Mouse (Mus musculus) spleen, postnatal 4 days (tissue): ENCODE results near the gene Kcnq1.
A peak's percentile ranks its signal among the peaks of the same experiment; 100 is the strongest.

ENCODE experiments used
- DNase-seq, 2 experiments: peaks; one replicate each; pipeline ENCODE4 v3.0.0; 2022; ENCODE audit warnings: low spot score in 2 of 2

Gene Kcnq1

DNA sequence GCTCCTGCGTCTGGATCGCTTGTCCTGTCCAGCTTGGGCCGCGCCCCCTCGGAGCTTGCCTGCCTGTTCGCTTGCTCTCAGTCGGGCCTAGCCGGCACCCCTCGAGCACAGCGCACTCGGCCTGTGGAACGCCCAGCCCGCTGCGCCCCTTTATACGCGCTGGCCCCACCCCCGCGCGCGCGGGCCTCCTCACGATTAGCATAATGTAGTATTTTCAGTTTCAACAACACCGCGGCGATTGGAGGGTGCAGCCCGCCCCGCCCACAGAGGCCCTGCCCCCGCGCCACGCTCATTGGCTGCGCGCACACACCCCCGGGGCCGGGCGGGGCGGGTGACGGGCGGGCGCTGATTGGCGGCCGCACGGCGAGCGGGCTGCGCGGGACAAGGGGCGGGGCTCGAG is 354.7 kb downstream of the Kcnq1 start, which contains the start of gene Cdkn1c:
TSS of gene Cdkn1c (minus strand) at position 177 of the 400 bp plus-strand sequence.
- DNase-seq = peak; percentile 86 to 89

DNA sequence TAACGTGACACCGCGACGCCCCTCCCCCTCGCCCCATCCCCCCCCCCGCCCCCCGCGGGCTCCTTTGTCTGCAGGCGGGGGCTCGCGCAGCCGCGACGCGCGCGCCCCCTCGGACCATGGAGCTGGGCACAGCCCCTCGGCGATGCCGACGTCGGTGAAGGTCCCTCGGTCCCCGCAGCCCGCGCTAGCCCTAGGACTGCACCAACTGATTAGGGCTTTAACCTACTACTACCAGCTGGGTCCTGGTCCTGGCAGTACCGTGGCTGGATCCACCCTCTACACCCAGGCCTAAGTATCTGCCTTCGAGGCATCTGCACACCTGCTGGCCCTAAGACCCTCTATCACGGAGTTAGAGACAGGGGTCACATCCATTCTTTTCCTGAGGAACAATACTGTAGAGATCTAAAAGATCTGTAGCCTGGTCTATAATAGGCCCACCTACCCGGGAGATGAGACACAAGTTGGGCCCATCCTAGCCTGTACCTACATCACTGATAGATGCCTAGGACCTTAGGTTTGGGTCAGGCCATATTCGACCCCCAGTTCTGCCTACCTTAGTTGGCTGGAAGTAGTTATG is 355.2 kb downstream of the Kcnq1 start:
- no peak for DNase-seq

DNA sequence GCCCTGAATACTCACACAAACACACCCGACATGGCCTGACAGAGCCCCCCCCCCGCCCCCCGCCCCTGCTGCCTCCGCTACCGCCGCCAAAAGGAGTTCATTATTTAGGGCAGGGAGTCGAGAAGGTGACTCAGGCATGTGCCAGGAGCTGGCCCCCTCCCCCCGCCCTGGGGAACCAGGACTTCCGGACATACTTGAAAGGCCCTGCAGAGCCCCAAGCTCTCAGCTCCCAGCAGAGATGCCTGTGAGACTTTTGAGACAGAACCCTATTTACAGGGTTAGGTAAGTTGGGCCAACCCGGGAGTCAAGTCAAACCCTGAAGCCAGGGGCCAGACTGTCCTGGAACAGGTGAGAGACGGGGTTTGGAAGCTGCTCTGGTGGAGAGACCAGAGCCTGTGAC is 355.8 kb downstream of the Kcnq1 start:
- no peak for DNase-seq

DNA sequence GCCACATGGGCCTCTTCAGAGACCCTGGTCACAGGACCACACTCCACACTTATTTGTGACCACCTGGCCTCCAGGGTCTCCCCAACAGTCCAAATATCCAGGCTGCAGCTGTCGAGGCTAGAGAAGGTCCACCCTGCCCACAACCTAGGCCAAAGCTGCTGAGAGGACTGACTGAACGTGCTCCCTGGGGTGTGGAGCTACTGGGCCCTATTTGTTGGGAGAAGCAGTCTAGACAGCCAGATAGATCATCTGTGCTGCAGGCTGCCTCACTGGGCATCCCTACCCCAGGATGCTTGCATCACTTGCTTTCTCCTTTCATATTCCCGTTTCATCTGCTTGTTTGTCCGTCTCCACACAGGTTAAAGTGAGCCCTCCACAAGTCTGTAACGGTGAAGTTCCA is 356.4 kb downstream of the Kcnq1 start:
- no peak for DNase-seq

- peak; percentile 64 to 90 for DNase-seq
These were observed 357.8 kb downstream of the Kcnq1 start for GRCm38 (mm10) chr7:143463865-143464415.

DNA sequence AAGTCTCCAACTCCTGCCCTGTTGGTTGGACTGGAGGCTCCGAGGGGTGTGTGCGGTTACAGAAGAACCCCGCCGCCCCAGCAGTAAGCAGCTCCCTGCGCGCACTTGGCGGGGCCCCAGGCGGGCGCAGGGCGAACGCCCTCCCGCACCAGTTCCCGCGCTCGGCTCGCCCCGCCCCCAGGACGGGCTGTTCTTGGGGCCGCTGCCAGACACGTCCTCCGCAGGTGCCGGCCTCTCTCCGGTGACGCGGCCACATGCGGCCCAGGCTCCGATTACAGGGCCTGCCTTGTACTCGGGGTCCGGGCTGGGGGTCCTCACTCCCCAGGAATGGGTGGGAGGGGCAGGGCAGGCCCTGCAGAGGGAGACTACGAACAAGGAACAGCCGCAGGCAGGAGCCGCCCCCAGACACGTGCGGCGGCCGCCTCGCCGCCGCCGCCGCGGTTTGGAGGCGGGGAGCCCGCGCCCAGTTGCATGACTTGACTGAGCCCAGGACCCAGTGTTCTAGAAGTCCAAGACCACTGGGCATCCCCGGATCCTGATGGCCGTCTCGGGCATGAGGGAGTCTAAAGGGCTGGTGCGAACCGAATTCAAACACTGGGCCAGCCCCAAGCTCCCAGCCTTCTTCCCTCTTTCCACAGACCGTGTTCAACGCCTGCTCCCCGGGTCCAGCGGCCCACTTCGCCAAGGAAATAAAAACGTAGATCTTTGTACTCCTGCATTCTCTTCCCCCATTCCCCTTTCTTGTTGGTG is 358.8 kb downstream of the Kcnq1 start:
- peak; percentile 30 to 68 for DNase-seq

- DNase-seq = peak; percentile 68 to 92
These were observed 360.0 kb downstream of the Kcnq1 start for GRCm38 (mm10) chr7:143466099-143466677.

DNA sequence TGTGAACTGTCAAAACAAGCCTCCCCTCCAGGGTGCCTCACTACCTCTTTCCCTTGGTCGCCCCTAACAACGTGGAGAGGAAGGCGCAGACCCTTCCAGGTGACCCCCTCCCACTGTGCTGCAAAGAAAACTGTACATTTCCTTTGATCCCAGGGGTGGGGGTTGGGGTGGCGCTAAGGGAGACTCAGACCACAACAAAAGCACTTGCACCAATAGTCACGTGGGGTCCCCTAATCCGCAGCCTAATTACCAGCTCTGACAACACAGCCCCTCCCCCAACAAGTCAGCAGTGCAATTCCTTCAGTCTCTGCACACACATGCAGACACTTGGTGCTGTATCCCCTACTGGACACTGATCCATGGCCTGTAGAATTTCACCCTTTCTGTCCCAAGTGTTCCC is 361.6 kb downstream of the Kcnq1 start:
- no peak for DNase-seq

DNA sequence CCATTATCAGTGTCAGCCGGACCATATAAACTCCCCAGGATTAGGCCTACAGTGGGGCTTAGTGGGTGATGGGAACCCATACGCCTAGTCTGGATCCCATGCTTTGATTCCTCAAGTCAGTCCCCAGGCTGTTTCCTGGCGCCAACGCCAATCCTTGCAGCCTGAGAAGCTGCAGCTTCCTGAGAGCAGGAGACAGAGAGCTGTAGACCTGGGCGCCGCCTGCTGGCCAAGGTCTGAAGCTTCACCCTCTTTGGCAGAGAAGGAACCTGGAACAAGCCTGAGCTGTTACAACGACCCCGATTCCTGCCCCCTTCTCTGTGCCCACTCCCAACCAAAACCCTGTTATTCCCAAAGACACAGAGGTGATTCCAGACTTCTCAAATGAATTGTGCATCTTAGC is 363.8 kb downstream of the Kcnq1 start:
- peak; percentile 51 to 85 for DNase-seq

- DNase-seq = no peak
These were observed 367.4 kb downstream of the Kcnq1 start, which contains the start of gene Slc22a18 for GRCm38 (mm10) chr7:143473347-143474101. Slc22a18 (plus strand) TSS chr7:143473736.

DNA sequence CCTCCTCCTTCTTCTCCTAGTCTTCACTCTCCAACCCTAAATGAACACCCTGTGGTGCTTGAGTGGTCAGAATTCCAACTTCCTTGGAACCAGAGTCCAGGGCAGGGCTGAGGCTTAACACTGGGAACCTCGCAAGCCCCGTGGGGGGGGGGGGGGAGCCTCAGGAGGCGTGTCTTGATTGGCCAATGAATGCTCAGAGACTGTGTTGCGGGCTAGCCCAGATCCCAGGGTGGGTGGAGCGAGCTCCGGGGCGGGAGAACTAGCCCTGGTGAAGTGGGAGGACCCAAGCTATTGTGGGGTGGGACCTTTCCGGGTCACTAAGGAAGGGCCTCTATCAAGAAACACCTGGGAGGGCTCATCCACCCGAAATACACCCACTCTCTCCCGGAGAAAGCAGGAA is 368.6 kb downstream of the Kcnq1 start:
- no peak for DNase-seq

DNA sequence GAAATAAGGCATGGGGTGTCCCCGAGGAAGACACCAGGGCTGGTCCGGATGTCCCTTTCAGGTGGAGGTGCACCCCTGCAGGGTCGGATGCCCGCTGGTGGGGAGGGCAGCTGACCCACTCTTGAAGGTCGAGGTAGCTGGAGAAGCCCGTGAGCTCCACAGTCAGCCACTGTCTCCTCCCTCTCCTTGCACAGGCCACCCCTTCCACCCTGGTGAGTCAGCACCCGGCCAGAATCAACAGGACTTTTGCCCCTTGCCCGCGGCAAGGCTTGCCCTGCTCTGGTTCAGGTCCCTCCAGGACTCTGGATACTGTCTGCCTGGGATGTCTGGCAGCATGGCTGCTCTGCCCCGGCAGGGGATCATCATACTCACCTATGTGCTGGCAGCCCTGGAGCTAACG is 369.7 kb downstream of the Kcnq1 start:
- DNase-seq = no peak
